Mouse (Mus musculus) midbrain, embryonic 15.5 days (tissue): ENCODE data around the gene Meox1. TPM values are rescaled to one million over a fixed set of nuclear protein-coding genes. Genes with fewer than 3 reads are reported as not detected.

Experiments used
- ATAC-seq: fragments of 200-750 bp; cut with Nextera tagmentation; replicated peaks from 2 replicates; pipeline ENCODE4 v1.8.0; 2017; ENCODE audit warnings: moderate TSS enrichment
- H3K27ac ChIP-seq: fragments of 300-500 bp; sonication (generic); 2 replicates; pipeline ENCODE4 v1.5.1; 2015; ENCODE audit warnings: mild to moderate bottlenecking, inconsistent platforms
- H3K27me3 ChIP-seq: fragments of 300-500 bp; sonication (generic); replicated peaks from 2 replicates; pipeline ENCODE4 v1.6.1; 2015; ENCODE audit warnings: inconsistent platforms
- H3K36me3 ChIP-seq: fragments of 300-500 bp; sonication (generic); replicated peaks from 2 replicates; pipeline ENCODE4 v1.6.1; 2015; ENCODE audit warnings: inconsistent platforms
- H3K4me1 ChIP-seq: fragments of 300-500 bp; sonication (generic); 2 replicates; pipeline ENCODE4 v1.6.1; 2015; ENCODE audit warnings: inconsistent platforms
- H3K4me2 ChIP-seq: fragments of 300-500 bp; sonication (generic); 2 replicates; pipeline ENCODE4 v1.6.1; 2015; ENCODE audit warnings: inconsistent platforms, mild to moderate bottlenecking, moderate library complexity
- H3K4me3 ChIP-seq: fragments of 300-500 bp; sonication (generic); 2 replicates; pipeline ENCODE4 v1.5.1; 2015; ENCODE audit warnings: mild to moderate bottlenecking, inconsistent platforms
- H3K9ac ChIP-seq: fragments of 300-500 bp; sonication (generic); 2 replicates; pipeline ENCODE4 v1.6.1; 2015; ENCODE audit warnings: mild to moderate bottlenecking, inconsistent platforms
- H3K9me3 ChIP-seq: fragments of 300-500 bp; sonication (generic); 2 replicates; pipeline ENCODE4 v1.6.1; 2016; ENCODE audit warnings: inconsistent platforms
- WGBS: fragments of 180-500 bp; shearing (Covaris S2); methylation state at CpG from one replicate; pipeline ENCODE4 v1.1.7; 2015; ENCODE audit warnings: mixed read lengths; 5-methylcytosine and 5-hydroxymethylcytosine counted together
- polyA plus RNA-seq: library from polyadenylated mRNA; unstranded; fragments of >200 nt; fragmentation: Nextera tagmentation; extraction: Ambion mirVana; gene quantifications from 2 replicates; pipeline ENCODE4 v1.2.1, GENCODE M21; 2015

The Meox1 gene
- polyA plus RNA-seq, 1 experiment from 2014 or later, result 0.57 TPM

DNA sequence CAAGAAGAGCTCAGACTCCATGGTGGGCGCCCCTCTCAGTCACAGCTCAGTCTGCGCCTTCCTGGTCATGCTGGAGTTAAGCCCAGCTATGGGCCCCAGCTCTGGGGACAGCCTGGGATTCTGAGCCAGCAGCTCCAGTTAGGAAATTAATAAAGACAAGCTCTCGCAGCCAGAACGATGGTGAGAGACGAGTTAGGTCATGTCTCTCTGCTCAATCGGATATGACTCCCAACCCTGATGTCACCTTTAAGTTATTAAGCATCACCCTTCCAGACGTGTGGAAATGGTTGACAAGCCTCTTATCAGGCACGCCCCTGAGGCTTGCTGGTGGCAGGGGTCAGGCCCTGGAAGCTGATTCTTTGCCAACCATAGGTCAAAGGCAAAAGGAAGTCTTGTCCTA lies 20.3 kb downstream of the Meox1 start:
- peaks cover 9% of the 10 kb centered on the region for H3K4me1 ChIP-seq
- H3K4me3 ChIP-seq, result no peak overlapping the region
- H3K36me3 ChIP-seq, result no peaks in the 10 kb centered on the region
- no peak for ATAC-seq
- H3K9ac ChIP-seq, result no peak overlapping the region
- H3K9me3 ChIP-seq, result no peaks in the 10 kb centered on the region
- no peak overlapping the region for H3K4me2 ChIP-seq
- 80% methylated on average over 8 of the region's 8 CpGs for WGBS
- no peaks in the 10 kb centered on the region for H3K27me3 ChIP-seq
- H3K27ac ChIP-seq, result no peak overlapping the region

- no peaks in the 10 kb centered on the region for H3K27me3 ChIP-seq
- H3K4me2 ChIP-seq, result no peak overlapping the region
- no peak overlapping the region for H3K4me3 ChIP-seq
- WGBS, result 56% methylated on average over 6 of the region's 6 CpGs
- H3K4me1 ChIP-seq, result peaks cover 4% of the 10 kb centered on the region
- ATAC-seq, result no peak
- no peaks in the 10 kb centered on the region for H3K36me3 ChIP-seq
- H3K9ac ChIP-seq, result no peak overlapping the region
- no peak overlapping the region for H3K27ac ChIP-seq
- no peaks in the 10 kb centered on the region for H3K9me3 ChIP-seq
Measured at GRCm38 (mm10) chr11:101871435-101871834, 22.7 kb downstream of the Meox1 start.

DNA sequence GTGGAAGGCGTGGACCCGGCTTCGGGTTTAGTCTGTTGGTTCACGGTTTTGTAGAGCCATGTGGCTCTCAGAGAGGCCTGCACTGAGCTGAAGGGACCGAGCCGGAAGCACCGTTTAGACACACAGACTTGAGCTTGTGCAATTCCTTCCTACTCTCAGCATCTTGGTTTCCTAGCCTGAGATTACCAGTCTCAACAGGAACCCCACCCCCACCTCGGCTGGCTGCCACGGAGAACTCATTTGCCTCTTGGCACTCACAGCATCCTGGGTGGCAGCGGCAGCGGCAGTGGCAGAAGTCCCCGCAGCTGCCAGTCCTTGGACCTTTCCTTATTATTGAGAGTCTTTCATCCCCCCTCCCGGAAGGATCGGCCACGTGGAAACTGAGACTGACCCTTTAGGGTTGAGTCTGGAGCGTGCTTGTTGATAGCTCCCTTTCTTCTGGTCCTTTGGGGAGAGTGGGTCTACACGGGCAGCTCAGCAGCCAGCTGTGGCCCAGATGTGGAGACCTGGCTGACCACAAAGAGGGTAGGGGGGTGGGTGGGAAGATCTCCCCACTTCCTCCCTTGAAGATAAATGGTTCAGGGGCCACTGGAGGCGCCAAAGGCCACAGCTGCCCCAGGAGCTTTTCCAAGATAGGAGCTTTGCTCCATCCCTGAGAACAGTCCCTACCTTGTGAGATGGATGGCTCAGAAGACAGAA lies 24.0 kb downstream of the Meox1 start:
- Histone ChIP-seq H3K4me1 (peaks cover 4% of the 10 kb centered on the region), H3K4me2 (no peak overlapping the region), H3K9ac (no peak overlapping the region), H3K4me3 (no peak overlapping the region), H3K9me3 (no peaks in the 10 kb centered on the region), H3K36me3 (no peaks in the 10 kb centered on the region), H3K27ac (no peak overlapping the region), H3K27me3 (no peaks in the 10 kb centered on the region)
- WGBS, result 65% methylated on average over 18 of the region's 18 CpGs
- ATAC-seq, result no peak

GRCm38 (mm10) chr11:101867513-101868052 lies 26.6 kb downstream of the Meox1 start:
- WGBS, result 72% methylated on average over 12 of the region's 12 CpGs
- Histone ChIP-seq H3K4me2 (no peak overlapping the region), H3K27me3 (no peaks in the 10 kb centered on the region), H3K4me1 (no peaks in the 10 kb centered on the region; the same call in 1 of the 2 replicates), H3K9me3 (no peaks in the 10 kb centered on the region), H3K9ac (no peak overlapping the region), H3K27ac (no peak overlapping the region), H3K4me3 (no peak overlapping the region), H3K36me3 (no peaks in the 10 kb centered on the region)
- no peak for ATAC-seq

- H3K36me3 ChIP-seq, result no peaks in the 10 kb centered on the region
- H3K9ac ChIP-seq, result no peak overlapping the region
- H3K27ac ChIP-seq, result no peak overlapping the region
- H3K4me3 ChIP-seq, result no peak overlapping the region
- no peak overlapping the region for H3K4me2 ChIP-seq
- no peak for ATAC-seq
- WGBS, result 50% methylated on average over 5 of the region's 5 CpGs
- no peaks in the 10 kb centered on the region for H3K4me1 ChIP-seq
- H3K9me3 ChIP-seq, result no peaks in the 10 kb centered on the region
- no peaks in the 10 kb centered on the region for H3K27me3 ChIP-seq
Measured at GRCm38 (mm10) chr11:101858742-101859141, 35.4 kb downstream of the Meox1 start.

DNA sequence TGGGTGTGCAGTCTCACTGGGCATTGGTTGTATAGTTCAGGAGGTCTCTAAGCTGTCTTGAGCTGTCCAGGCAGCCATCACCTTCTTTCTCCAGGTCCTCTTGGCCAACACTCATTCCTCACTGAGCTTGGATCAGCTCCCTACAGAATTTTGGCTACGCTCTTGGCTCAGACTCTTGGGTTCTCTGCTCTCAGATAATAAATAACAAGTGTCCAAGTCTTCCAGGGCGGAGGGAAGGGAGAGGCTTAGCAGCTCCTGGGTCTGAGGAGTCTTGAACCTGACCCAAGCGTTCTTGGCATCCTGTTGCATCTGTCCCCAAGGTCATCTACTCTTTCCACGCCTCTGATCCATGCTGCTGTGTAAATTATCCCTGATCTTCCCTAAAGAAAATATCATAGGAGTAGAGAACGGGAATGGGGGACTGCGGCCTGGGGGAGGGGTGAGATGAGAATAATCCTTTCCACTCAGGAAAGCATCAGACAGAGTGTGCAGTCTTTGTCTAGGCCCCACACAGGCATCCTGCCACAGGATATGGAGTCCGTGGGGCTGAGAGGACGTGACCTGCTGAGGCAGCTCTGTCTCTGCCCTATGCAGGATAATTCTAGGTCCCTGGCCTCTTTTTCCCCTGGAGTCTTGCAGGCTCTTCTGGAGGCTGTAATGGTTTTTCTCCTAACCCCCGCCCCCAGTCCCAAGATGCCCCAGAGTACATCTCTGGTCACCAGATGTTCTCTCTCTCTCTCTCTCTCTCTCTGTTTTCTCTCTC lies 38.0 kb downstream of the Meox1 start:
- Histone ChIP-seq H3K9ac (no peak overlapping the region), H3K9me3 (no peaks in the 10 kb centered on the region), H3K4me3 (no peak overlapping the region), H3K27ac (no peak overlapping the region), H3K36me3 (no peaks in the 10 kb centered on the region), H3K4me1 (no peaks in the 10 kb centered on the region), H3K4me2 (no peak overlapping the region), H3K27me3 (no peaks in the 10 kb centered on the region)
- no peak for ATAC-seq
- WGBS, result 78% methylated on average over 9 of the region's 9 CpGs

- Histone ChIP-seq H3K9ac (no peak overlapping the region), H3K4me1 (no peaks in the 10 kb centered on the region), H3K9me3 (no peaks in the 10 kb centered on the region), H3K27me3 (no peaks in the 10 kb centered on the region), H3K4me2 (no peak overlapping the region), H3K4me3 (no peak overlapping the region), H3K36me3 (no peaks in the 10 kb centered on the region), H3K27ac (no peak overlapping the region)
- ATAC-seq, result no peak
- 75% methylated on average over 7 of the region's 7 CpGs for WGBS
Measured at GRCm38 (mm10) chr11:101851042-101851441, 43.1 kb downstream of the Meox1 start.

DNA sequence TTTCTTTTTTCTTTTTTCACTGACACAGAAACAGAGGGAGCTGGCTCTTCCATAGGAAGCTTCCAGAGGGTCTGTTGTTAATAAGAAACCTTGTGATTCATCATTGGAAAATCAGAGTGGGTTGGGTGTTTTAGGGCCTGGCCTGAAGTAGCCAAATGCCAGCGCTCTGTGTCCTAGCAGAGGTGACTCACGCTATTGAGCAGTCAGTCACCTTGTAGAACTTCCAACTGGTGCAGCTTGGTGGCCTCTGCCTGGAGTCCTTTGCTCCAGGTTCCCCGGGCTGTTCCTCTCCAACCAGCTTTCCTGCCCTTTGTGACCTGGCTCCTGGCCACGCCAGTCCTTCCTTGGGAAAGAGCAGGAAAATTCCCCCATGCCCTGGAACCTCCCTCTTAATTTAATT lies 44.9 kb downstream of the Meox1 start:
- Histone ChIP-seq H3K4me1 (no peaks in the 10 kb centered on the region), H3K9ac (no peak overlapping the region), H3K4me2 (no peak overlapping the region), H3K36me3 (no peaks in the 10 kb centered on the region), H3K9me3 (no peaks in the 10 kb centered on the region), H3K27ac (no peak overlapping the region), H3K27me3 (no peaks in the 10 kb centered on the region), H3K4me3 (no peak overlapping the region)
- no peak for ATAC-seq
- WGBS, result 93% methylated on average over 4 of the region's 4 CpGs

GRCm38 (mm10) chr11:101847509-101847908 lies 46.7 kb downstream of the Meox1 start:
- Histone ChIP-seq H3K27ac (no peak overlapping the region), H3K4me2 (no peak overlapping the region), H3K27me3 (no peaks in the 10 kb centered on the region), H3K9ac (no peak overlapping the region), H3K9me3 (no peaks in the 10 kb centered on the region), H3K4me3 (no peak overlapping the region), H3K36me3 (no peaks in the 10 kb centered on the region), H3K4me1 (no peaks in the 10 kb centered on the region)
- WGBS, result 85% methylated on average over 5 of the region's 5 CpGs
- no peak for ATAC-seq

GRCm38 (mm10) chr11:101842773-101843163 lies 51.4 kb downstream of the Meox1 start:
- no peaks in the 10 kb centered on the region for H3K36me3 ChIP-seq
- 86% methylated on average over 3 of the region's 3 CpGs for WGBS
- H3K27me3 ChIP-seq, result no peaks in the 10 kb centered on the region
- no peak overlapping the region for H3K9ac ChIP-seq
- H3K4me1 ChIP-seq, result no peaks in the 10 kb centered on the region
- no peak overlapping the region for H3K27ac ChIP-seq
- no peak overlapping the region for H3K4me2 ChIP-seq
- no peaks in the 10 kb centered on the region for H3K9me3 ChIP-seq
- ATAC-seq, result no peak
- no peak overlapping the region for H3K4me3 ChIP-seq

GRCm38 (mm10) chr11:101841998-101842772 lies 52.0 kb downstream of the Meox1 start:
- Histone ChIP-seq H3K36me3 (no peaks in the 10 kb centered on the region), H3K27ac (no peak overlapping the region), H3K4me1 (no peaks in the 10 kb centered on the region), H3K9ac (no peak overlapping the region), H3K4me2 (no peak overlapping the region), H3K4me3 (no peak overlapping the region), H3K27me3 (no peaks in the 10 kb centered on the region), H3K9me3 (no peaks in the 10 kb centered on the region)
- 81% methylated on average over 15 of the region's 15 CpGs for WGBS
- no peak for ATAC-seq

DNA sequence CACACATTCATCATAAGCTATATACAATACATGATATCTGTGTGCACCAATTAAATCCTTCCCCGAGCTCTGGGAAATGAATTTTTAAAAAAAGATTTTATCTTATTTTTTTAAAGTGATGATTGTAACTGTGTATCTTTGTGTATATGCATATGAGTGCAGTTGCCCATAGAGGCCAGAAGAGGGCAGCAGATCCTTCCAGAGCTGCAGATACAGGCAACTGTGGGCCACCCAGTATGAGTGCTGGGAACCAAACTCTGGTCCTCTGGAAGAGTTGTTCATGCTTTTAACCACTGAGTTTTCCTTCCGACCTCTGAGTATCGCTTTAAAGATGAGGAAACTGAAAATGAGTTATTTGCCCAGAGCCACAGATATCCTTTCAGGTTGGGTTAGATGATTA lies 53.8 kb downstream of the Meox1 start:
- no peak overlapping the region for H3K4me3 ChIP-seq
- no peak overlapping the region for H3K9ac ChIP-seq
- WGBS, result 100% methylated on average over 3 of the region's 3 CpGs
- no peak for ATAC-seq
- no peaks in the 10 kb centered on the region for H3K36me3 ChIP-seq
- no peaks in the 10 kb centered on the region for H3K9me3 ChIP-seq
- H3K27ac ChIP-seq, result no peak overlapping the region
- no peak overlapping the region for H3K4me2 ChIP-seq
- H3K27me3 ChIP-seq, result no peaks in the 10 kb centered on the region
- H3K4me1 ChIP-seq, result no peaks in the 10 kb centered on the region
